Mouse (Mus musculus): ENCODE results near the gene Calm5.

DNA sequence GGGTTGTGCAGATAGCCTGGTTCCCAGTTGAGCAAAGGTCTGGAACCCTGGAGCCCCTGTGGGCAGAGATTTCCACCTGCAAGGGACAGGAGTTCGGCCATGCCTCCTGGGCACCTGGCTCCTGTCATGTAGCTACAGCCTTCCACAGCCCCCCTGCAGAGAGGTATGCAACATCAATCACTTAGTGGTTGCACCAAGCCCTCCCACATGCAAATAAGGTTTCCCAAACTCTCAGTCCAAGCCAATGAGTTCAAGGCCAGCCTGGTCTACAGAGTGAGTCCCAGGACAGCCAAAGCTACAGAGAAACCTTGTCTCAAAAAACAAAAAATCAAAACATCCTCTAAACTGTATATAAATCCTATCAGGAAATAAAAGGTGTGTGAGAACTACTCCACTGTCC is 3.6 kb upstream of the Calm5 start:
- TF ChIP-seq POLR2A (IDR thresholded peaks at IDR 0.05; ENCODE audit: extremely low read depth, insufficient read depth, low read length) (no peak), CTCF (IDR thresholded peaks at IDR 0.05; ENCODE audit: extremely low read depth, insufficient read depth, low read length) (no peak)
